Mouse (Mus musculus) kidney, adult 8-10 months (tissue): ENCODE measurements around the gene Sf3a3.

ENCODE experiments used
- DNase-seq, 2 experiments: peaks; one replicate each; pipeline ENCODE4 v3.0.0; 2022

Gene Sf3a3

GRCm38 (mm10) chr4:124741376-124742343 is 27.1 kb downstream of the Sf3a3 start, which contains the start of gene Inpp5b:
TSS of gene Inpp5b (plus strand) at chr4:124741850.
- DNase-seq: peak; percentile 76 to 85

- DNase-seq: peak; percentile 59 to 67
These were observed 28.3 kb downstream of the Sf3a3 start for GRCm38 (mm10) chr4:124742839-124743238.

- DNase-seq: no peak
These were observed 32.0 kb downstream of the Sf3a3 start for GRCm38 (mm10) chr4:124746577-124746976.

- peak; percentile 72 to 84 for DNase-seq
These were observed 33.3 kb downstream of the Sf3a3 start for GRCm38 (mm10) chr4:124747851-124748250.

- DNase-seq: peak; percentile 99
These were observed 37.0 kb downstream of the Sf3a3 start for GRCm38 (mm10) chr4:124751300-124752250.

- DNase-seq: peak; percentile 51 to 64
These were observed 38.0 kb downstream of the Sf3a3 start for GRCm38 (mm10) chr4:124752281-124753199.

GRCm38 (mm10) chr4:124755526-124755925 is 41.0 kb downstream of the Sf3a3 start:
- DNase-seq: no peak

GRCm38 (mm10) chr4:124759305-124759811 is 44.8 kb downstream of the Sf3a3 start:
- DNase-seq: no peak

GRCm38 (mm10) chr4:124761201-124761600 is 46.6 kb downstream of the Sf3a3 start:
- DNase-seq: no peak

- DNase-seq: no peak
These were observed 48.4 kb downstream of the Sf3a3 start for GRCm38 (mm10) chr4:124762858-124763452.

GRCm38 (mm10) chr4:124765802-124766565 is 51.4 kb downstream of the Sf3a3 start:
- peak in 1 of 2 experiments; percentile 44 for DNase-seq

GRCm38 (mm10) chr4:124766566-124766940 is 52.0 kb downstream of the Sf3a3 start:
- no peak for DNase-seq

- DNase-seq: no peak
These were observed 54.5 kb downstream of the Sf3a3 start for GRCm38 (mm10) chr4:124768963-124769591.

- no peak for DNase-seq
These were observed 56.0 kb downstream of the Sf3a3 start for GRCm38 (mm10) chr4:124770624-124771023.

GRCm38 (mm10) chr4:124772125-124772524 is 57.5 kb downstream of the Sf3a3 start:
- DNase-seq: no peak

GRCm38 (mm10) chr4:124773449-124773848 is 58.9 kb downstream of the Sf3a3 start:
- DNase-seq: no peak

- DNase-seq: no peak
These were observed 59.4 kb downstream of the Sf3a3 start for GRCm38 (mm10) chr4:124773995-124774394.

GRCm38 (mm10) chr4:124774429-124774828 is 59.9 kb downstream of the Sf3a3 start:
- no peak for DNase-seq

- DNase-seq: no peak
These were observed 66.8 kb downstream of the Sf3a3 start for GRCm38 (mm10) chr4:124781361-124781760.
